Mouse (Mus musculus): Measurements from ENCODE around the gene Olfr309. TPM values are rescaled to one million over a fixed set of nuclear protein-coding genes. Genes with fewer than 3 reads are reported as not detected.
"Not testable (repeated sequence)": the region's sequence is repeated elsewhere in the genome, so short reads cannot be mapped to it uniquely, and the experiment has no call there.

The Olfr309 gene
- total RNA-seq (2015; ENCODE audit: low replicate concordance) (not detected in 2 replicates), total RNA-seq (2017; ENCODE audit: low replicate concordance) (not detected in 2 replicates)

- ATAC-seq (replicated peaks; ENCODE audit: low FRiP score, poor library complexity, severe bottlenecking): no peak
Measured at GRCm38 (mm10) chr7:86313608-86314007, at the start of gene Olfr309. Gene Olfr309 (minus strand): TSS chr7:86313708.

GRCm38 (mm10) chr7:86346296-86346695 lies 32.8 kb upstream of the Olfr309 start:
- ATAC-seq (replicated peaks; ENCODE audit: low FRiP score, poor library complexity, severe bottlenecking): not testable (repeated sequence)

GRCm38 (mm10) chr7:86344253-86344652 lies 30.7 kb upstream of the Olfr309 start:
- ATAC-seq (replicated peaks; ENCODE audit: low FRiP score, poor library complexity, severe bottlenecking): no peak

- ATAC-seq (replicated peaks; ENCODE audit: low FRiP score, poor library complexity, severe bottlenecking): no peak
Measured at GRCm38 (mm10) chr7:86342881-86343565, 29.5 kb upstream of the Olfr309 start.

GRCm38 (mm10) chr7:86337486-86337885 lies 24.0 kb upstream of the Olfr309 start, which contains the start of gene Olfr307:
Gene Olfr307 (minus strand): TSS chr7:86337586.
- ATAC-seq (replicated peaks; ENCODE audit: low FRiP score, poor library complexity, severe bottlenecking): no peak

- no peak for ATAC-seq (replicated peaks; ENCODE audit: low FRiP score, poor library complexity, severe bottlenecking)
Measured at GRCm38 (mm10) chr7:86325530-86325929, 12.0 kb upstream of the Olfr309 start, which contains the start of gene Olfr308. Gene Olfr308 (minus strand): TSS chr7:86325630.

GRCm38 (mm10) chr7:86321323-86321722 lies 7.8 kb upstream of the Olfr309 start:
- no peak for ATAC-seq (replicated peaks; ENCODE audit: low FRiP score, poor library complexity, severe bottlenecking)

- ATAC-seq (replicated peaks; ENCODE audit: low FRiP score, poor library complexity, severe bottlenecking): no peak
Measured at GRCm38 (mm10) chr7:86277072-86277471, 36.4 kb downstream of the Olfr309 start, which contains the start of gene Olfr310. Gene Olfr310 (minus strand): TSS chr7:86277172.

Other genes with a start within 250 kb of the Olfr309 start
- not detected in 2 replicates for gene Vmn2r75, start 141.9 kb downstream of the Olfr309 start, total RNA-seq (2015; ENCODE audit: low replicate concordance)
- gene Vmn2r75, start 141.9 kb downstream of the Olfr309 start, total RNA-seq (2017; ENCODE audit: low replicate concordance): not detected in 2 replicates
- not detected in 2 replicates for gene Vmn2r76, start 67.4 kb downstream of the Olfr309 start, total RNA-seq (2015; ENCODE audit: low replicate concordance)
- under 0.01 TPM in 1 of 2 replicates, not detected in the other for gene Vmn2r76, start 67.4 kb downstream of the Olfr309 start, total RNA-seq (2017; ENCODE audit: low replicate concordance)
- not detected in 2 replicates for gene Olfr310, start 36.5 kb downstream of the Olfr309 start, total RNA-seq (2015; ENCODE audit: low replicate concordance)
- gene Olfr310, start 36.5 kb downstream of the Olfr309 start, total RNA-seq (2017; ENCODE audit: low replicate concordance): not detected in 2 replicates
- not detected in 2 replicates for gene Olfr308, start 11.9 kb upstream of the Olfr309 start, total RNA-seq (2015; ENCODE audit: low replicate concordance)
- not detected in 2 replicates for gene Olfr308, start 11.9 kb upstream of the Olfr309 start, total RNA-seq (2017; ENCODE audit: low replicate concordance)
- not detected in 2 replicates for gene Olfr307, start 23.9 kb upstream of the Olfr309 start, total RNA-seq (2015; ENCODE audit: low replicate concordance)
- gene Olfr307, start 23.9 kb upstream of the Olfr309 start, total RNA-seq (2017; ENCODE audit: low replicate concordance): 0.42 TPM in 1 of 2 replicates, not detected in the other
- gene Olfr305, start 53.2 kb upstream of the Olfr309 start, total RNA-seq (2015; ENCODE audit: low replicate concordance): not detected in 2 replicates
- not detected in 2 replicates for gene Olfr305, start 53.2 kb upstream of the Olfr309 start, total RNA-seq (2017; ENCODE audit: low replicate concordance)
- not detected in 2 replicates for gene Olfr304, start 73.0 kb upstream of the Olfr309 start, total RNA-seq (2015; ENCODE audit: low replicate concordance)
- not detected in 2 replicates for gene Olfr304, start 73.0 kb upstream of the Olfr309 start, total RNA-seq (2017; ENCODE audit: low replicate concordance)
- gene Olfr303, start 84.1 kb upstream of the Olfr309 start, total RNA-seq (2015; ENCODE audit: low replicate concordance): not detected in 2 replicates
- gene Olfr303, start 84.1 kb upstream of the Olfr309 start, total RNA-seq (2017; ENCODE audit: low replicate concordance): not detected in 2 replicates
- gene Olfr301, start 90.1 kb upstream of the Olfr309 start, total RNA-seq (2015; ENCODE audit: low replicate concordance): not detected in 2 replicates
- gene Olfr301, start 90.1 kb upstream of the Olfr309 start, total RNA-seq (2017; ENCODE audit: low replicate concordance): not detected in 2 replicates
- gene Olfr299, start 146.2 kb upstream of the Olfr309 start, total RNA-seq (2015; ENCODE audit: low replicate concordance): not detected in 2 replicates
- gene Olfr299, start 146.2 kb upstream of the Olfr309 start, total RNA-seq (2017; ENCODE audit: low replicate concordance): 0.09 TPM in 1 of 2 replicates, not detected in the other
- gene Olfr298, start 178.8 kb upstream of the Olfr309 start, total RNA-seq (2015; ENCODE audit: low replicate concordance): not detected in 2 replicates
- 0.56 TPM in 1 of 2 replicates, not detected in the other for gene Olfr298, start 178.8 kb upstream of the Olfr309 start, total RNA-seq (2017; ENCODE audit: low replicate concordance)
- gene Olfr297, start 206.3 kb upstream of the Olfr309 start, total RNA-seq (2015; ENCODE audit: low replicate concordance): not detected in 2 replicates
- not detected in 2 replicates for gene Olfr297, start 206.3 kb upstream of the Olfr309 start, total RNA-seq (2017; ENCODE audit: low replicate concordance)

Data from erythroblast, adult 5-6 weeks (primary cell).